In the genomic region with DNA sequence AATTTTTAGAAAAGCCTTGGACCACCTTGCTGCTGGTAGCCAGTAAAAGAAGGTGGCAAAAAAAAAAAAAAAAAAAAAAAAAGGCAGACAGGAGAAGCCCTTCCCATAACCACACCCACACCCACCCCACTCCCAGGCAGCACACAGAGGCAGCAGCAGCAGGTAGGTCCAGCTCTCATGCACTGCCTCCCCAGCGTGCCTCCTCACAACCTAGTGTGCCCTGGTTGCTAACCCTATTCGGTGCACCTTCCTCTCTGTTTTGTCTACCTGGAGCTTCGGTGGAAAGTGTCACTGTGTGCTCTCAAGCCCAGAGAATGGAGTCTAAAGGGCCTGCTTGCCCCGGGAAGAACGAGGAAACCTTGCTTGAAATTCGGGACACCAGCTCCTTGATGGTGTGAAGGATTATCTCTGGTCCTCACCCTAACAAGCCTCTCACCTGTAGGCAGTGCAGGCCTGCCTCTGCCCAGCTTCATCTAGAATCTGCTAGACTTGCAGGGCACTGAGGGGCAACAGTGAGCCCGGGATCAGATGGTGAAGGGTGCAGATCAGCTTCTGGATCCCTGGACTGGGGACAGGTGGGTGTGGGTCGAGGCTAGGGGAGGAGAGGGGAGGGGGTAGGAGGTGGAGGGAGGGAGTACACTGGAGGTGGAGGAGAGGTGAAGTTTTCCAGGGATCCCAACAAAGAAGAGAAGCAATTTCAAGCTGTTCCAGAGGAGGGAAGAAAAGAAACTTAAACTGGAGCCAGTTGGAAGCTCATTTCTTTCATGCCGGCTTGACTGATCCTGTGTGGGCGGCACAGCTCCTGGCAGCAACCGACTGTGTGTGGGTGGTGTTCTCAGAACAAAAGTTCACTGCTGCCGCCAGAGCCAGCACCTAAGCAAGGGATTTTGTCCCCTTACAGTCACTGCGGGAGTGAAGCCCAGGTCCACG, we compare ENCODE assay signal across 8 mouse cellular contexts.
A peak's percentile ranks its signal among the peaks of the same experiment; 100 is the strongest.
DNase-seq lines count a peak whose midpoint lies in the region; ATAC-seq lines count a peak whose summit lies in the region.

No protein-coding gene starts in this region.

- no peaks in the 10 kb centered on the region for H3K27me3 ChIP-seq in forebrain, embryonic 14.5 days (replicated peaks; ENCODE audit: control insufficient read depth, insufficient read depth, low read length)

- intact Hi-C loops in left cerebral cortex, postnatal 4 days (cut with DNase I): no loop called here

- 32% methylated on average over 14 of the region's 14 CpGs for WGBS in forebrain, embryonic 14.5 days

- H3K27ac ChIP-seq in forebrain, embryonic 14.5 days (ENCODE audit: low read depth, low read length): no peak overlapping the region

- H3K4me1 ChIP-seq in forebrain, embryonic 14.5 days (ENCODE audit: control insufficient read depth, insufficient read depth, low read length): no peaks in the 10 kb centered on the region

- H3K4me2 ChIP-seq in forebrain, embryonic 14.5 days (ENCODE audit: low read length): no peak overlapping the region

- DNase-seq in left cerebral cortex, adult 11 months (ENCODE audit: low spot score): peak; percentile 86
- no peak for DNase-seq in left cerebral cortex, postnatal 4 days
- peak; percentile 51 for DNase-seq in adipocyte (ENCODE audit: low spot score)
- peak; percentile 59 for DNase-seq in forebrain, embryonic 14.5 days (ENCODE audit: low spot score)
- DNase-seq in layer of hippocampus, adult 8-10 months (ENCODE audit: low spot score in 2 of 2): peak; percentile 76 to 80
- DNase-seq in lung, postnatal 14 days: peak; percentile 46
- peak; percentile 66 to 78 for DNase-seq in thymus, postnatal 36 days

- ATAC-seq in forebrain, embryonic 14.5 days: 0 out of 2 replicates have a peak, but pooled peaks have one; percentile 5
- ATAC-seq in monocyte, adult 5-6 weeks (replicated peaks; ENCODE audit: insufficient number of reproducible peaks, low FRiP score, low TSS enrichment, poor library complexity, severe bottlenecking): no peak

- H3K4me3 ChIP-seq in forebrain, embryonic 14.5 days (ENCODE audit: low read depth, low read length): no peak overlapping the region

- no peaks in the 10 kb centered on the region for H3K9me3 ChIP-seq in forebrain, embryonic 14.5 days (replicated peaks; ENCODE audit: control insufficient read depth, low read length)

- no peak overlapping the region for H3K9ac ChIP-seq in forebrain, embryonic 14.5 days (ENCODE audit: low read length)

- no peaks in the 10 kb centered on the region for H3K36me3 ChIP-seq in forebrain, embryonic 14.5 days (ENCODE audit: control insufficient read depth, insufficient read depth, low read length)
